Mouse (Mus musculus): ENCODE measurements around the gene Pkdrej.

DNA sequence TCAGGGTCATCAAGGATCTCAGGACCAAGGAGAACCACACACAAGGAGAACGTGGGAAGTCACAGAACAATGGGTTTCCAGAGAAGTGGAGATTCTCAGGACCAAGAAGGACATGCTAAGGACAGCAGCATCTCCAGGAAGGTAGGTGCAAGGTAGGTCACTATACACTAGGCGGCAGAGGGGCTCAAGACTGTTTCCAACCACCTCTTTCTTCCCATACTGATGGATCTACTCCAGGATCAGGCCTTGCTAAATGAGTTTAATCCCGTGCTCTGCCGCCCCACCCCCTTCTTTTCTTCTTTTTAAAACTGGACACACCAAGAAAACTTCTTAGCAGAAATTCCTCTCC lies 451 bp upstream of the Pkdrej start:
- TF ChIP-seq NANOG (IDR thresholded peaks at IDR 0.05; ENCODE audit: borderline replicate concordance, low read length) (no peak), CTCF (conservative IDR thresholded peaks at IDR 0.05; ENCODE audit: low read length) (no peak), POU5F1 (IDR thresholded peaks at IDR 0.05; ENCODE audit: borderline replicate concordance, low read length) (no peak)
